Mouse (Mus musculus): ENCODE measurements at regions not wholly inside any gene's neighbourhood (a gene's known extent, or its start where the extent isn't known, plus 50 kb on each side); places are given as distances from the start of the nearest gene placed in this dataset.

- Histone ChIP-seq H3K4me1 (ENCODE audit: control insufficient read depth, insufficient read depth, low read length) (no peaks in the 10 kb centered on the region), H3K27ac (ENCODE audit: insufficient read depth, low read length) (no peak overlapping the region), H3K4me3 (ENCODE audit: insufficient read depth, low read length) (no peak overlapping the region)
- no peak for TF ChIP-seq POLR2A (IDR thresholded peaks at IDR 0.05; ENCODE audit: extremely low read depth, insufficient read depth, low read length)
- no peak for TF ChIP-seq CTCF (IDR thresholded peaks at IDR 0.05; ENCODE audit: extremely low read depth, insufficient read depth, low read length)
Observed at GRCm38 (mm10) chr1:184491252-184491651, 241.2 kb downstream of the Hlx start.

- TF ChIP-seq POLR2A (IDR thresholded peaks at IDR 0.05; ENCODE audit: extremely low read depth, insufficient read depth, low read length) (no peak), CTCF (IDR thresholded peaks at IDR 0.05; ENCODE audit: extremely low read depth, insufficient read depth, low read length) (no peak)
- H3K27ac ChIP-seq (ENCODE audit: insufficient read depth, low read length), result no peak overlapping the region
- no peaks in the 10 kb centered on the region for H3K4me1 ChIP-seq (ENCODE audit: control insufficient read depth, insufficient read depth, low read length)
- H3K4me3 ChIP-seq (ENCODE audit: insufficient read depth, low read length), result no peak overlapping the region
Observed at GRCm38 (mm10) chr1:184487409-184487808, 245.0 kb downstream of the Hlx start.

GRCm38 (mm10) chr1:184484801-184485200 is 247.6 kb downstream of the Hlx start:
- H3K4me1 ChIP-seq (ENCODE audit: control insufficient read depth, insufficient read depth, low read length), result no peaks in the 10 kb centered on the region
- H3K27ac ChIP-seq (ENCODE audit: insufficient read depth, low read length), result no peak overlapping the region
- TF ChIP-seq CTCF (IDR thresholded peaks at IDR 0.05; ENCODE audit: extremely low read depth, insufficient read depth, low read length), result no peak
- TF ChIP-seq POLR2A (IDR thresholded peaks at IDR 0.05; ENCODE audit: extremely low read depth, insufficient read depth, low read length), result no peak
- no peak overlapping the region for H3K4me3 ChIP-seq (ENCODE audit: insufficient read depth, low read length)

GRCm38 (mm10) chr1:184483371-184483770 is 249.0 kb downstream of the Hlx start:
- TF ChIP-seq CTCF (IDR thresholded peaks at IDR 0.05; ENCODE audit: extremely low read depth, insufficient read depth, low read length) (no peak), POLR2A (IDR thresholded peaks at IDR 0.05; ENCODE audit: extremely low read depth, insufficient read depth, low read length) (no peak)
- Histone ChIP-seq H3K27ac (ENCODE audit: insufficient read depth, low read length) (no peak overlapping the region), H3K4me3 (ENCODE audit: insufficient read depth, low read length) (no peak overlapping the region), H3K4me1 (ENCODE audit: control insufficient read depth, insufficient read depth, low read length) (no peaks in the 10 kb centered on the region)

DNA sequence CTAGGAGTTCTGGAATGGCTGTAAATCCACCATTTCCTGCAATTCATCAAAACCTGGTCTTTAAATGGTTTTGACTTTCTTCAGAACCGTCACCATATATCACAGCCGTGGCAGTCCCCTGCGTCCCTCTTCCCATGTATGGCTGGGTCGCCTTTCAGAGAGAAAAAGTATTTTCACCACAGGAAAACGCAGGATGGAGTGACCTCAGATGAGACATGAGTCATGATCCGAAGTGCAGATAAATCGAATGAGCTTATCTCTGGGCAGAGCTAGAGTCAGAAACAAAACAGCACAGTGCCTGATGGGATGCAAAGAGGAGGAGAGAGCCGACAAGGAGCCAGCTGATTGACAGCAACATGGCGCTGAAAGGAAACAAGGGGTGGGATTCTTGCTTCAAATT is 250.4 kb downstream of the Hlx start:
- TF ChIP-seq POLR2A (IDR thresholded peaks at IDR 0.05; ENCODE audit: extremely low read depth, insufficient read depth, low read length) (no peak), CTCF (IDR thresholded peaks at IDR 0.05; ENCODE audit: extremely low read depth, insufficient read depth, low read length) (no peak)
- Histone ChIP-seq H3K4me1 (ENCODE audit: control insufficient read depth, insufficient read depth, low read length) (no peaks in the 10 kb centered on the region), H3K4me3 (ENCODE audit: insufficient read depth, low read length) (no peak overlapping the region), H3K27ac (ENCODE audit: insufficient read depth, low read length) (no peak overlapping the region)

DNA sequence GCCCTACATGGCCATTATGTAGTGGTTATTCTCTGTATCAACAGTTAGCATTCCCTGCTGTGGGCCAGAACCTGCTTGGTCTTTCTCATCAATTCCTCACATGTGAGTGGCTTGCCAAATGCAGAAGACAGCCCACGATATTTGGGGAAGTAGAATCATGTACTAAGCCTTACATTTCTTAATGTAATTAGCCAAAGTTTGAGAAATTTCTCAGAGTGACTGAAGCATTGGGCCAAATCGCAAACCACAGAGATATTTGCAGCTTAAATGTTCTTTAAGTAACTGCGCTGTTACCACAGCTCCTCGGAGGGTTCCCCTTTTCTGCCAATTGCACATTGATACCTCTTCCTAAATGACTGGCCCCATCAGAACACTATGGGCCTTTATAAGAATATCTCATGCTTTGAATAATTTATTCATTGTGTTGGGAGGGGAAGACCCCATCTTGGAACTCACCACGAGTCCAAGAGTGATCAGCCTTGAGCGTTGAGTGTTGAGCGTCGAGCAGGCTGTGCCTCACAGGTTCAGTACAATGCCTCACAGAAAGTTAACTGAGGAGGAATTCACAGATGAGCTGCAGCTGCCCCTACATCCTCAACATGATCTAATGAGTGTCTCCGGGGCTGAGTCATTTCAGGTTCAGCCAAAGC is 251.7 kb downstream of the Hlx start:
- no peak for TF ChIP-seq CTCF (IDR thresholded peaks at IDR 0.05; ENCODE audit: extremely low read depth, insufficient read depth, low read length)
- no peak for TF ChIP-seq POLR2A (IDR thresholded peaks at IDR 0.05; ENCODE audit: extremely low read depth, insufficient read depth, low read length)
- no peak overlapping the region for H3K27ac ChIP-seq (ENCODE audit: insufficient read depth, low read length)
- H3K4me1 ChIP-seq (ENCODE audit: control insufficient read depth, insufficient read depth, low read length), result no peaks in the 10 kb centered on the region
- no peak overlapping the region for H3K4me3 ChIP-seq (ENCODE audit: insufficient read depth, low read length)

DNA sequence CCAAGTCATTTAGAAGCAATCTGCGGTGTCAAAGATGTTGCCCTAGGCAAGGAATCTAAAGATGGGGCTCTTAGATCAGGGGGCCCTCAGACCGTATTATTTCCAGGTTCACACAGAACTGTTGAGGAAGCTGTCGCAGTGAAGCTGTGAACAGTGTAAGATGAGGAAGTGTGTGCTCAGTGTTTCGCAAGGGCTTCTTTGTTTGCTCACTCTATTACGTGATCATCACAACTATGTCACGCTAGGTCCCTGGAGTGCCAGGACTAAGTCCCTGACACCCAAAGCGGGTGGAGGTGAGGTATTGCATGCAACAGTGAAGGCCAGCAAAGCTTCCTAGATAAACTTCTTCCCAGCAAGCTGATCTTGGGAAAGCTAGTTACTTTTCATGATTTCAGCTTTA is 254.4 kb downstream of the Hlx start:
- no peaks in the 10 kb centered on the region for H3K4me1 ChIP-seq (ENCODE audit: control insufficient read depth, insufficient read depth, low read length)
- H3K27ac ChIP-seq (ENCODE audit: insufficient read depth, low read length), result no peak overlapping the region
- H3K4me3 ChIP-seq (ENCODE audit: insufficient read depth, low read length), result no peak overlapping the region
- TF ChIP-seq POLR2A (IDR thresholded peaks at IDR 0.05; ENCODE audit: extremely low read depth, insufficient read depth, low read length) (no peak), CTCF (IDR thresholded peaks at IDR 0.05; ENCODE audit: extremely low read depth, insufficient read depth, low read length) (no peak)

- Histone ChIP-seq H3K4me3 (ENCODE audit: insufficient read depth, low read length) (no peak overlapping the region), H3K4me1 (ENCODE audit: control insufficient read depth, insufficient read depth, low read length) (no peaks in the 10 kb centered on the region), H3K27ac (ENCODE audit: insufficient read depth, low read length) (no peak overlapping the region)
- TF ChIP-seq CTCF (IDR thresholded peaks at IDR 0.05; ENCODE audit: extremely low read depth, insufficient read depth, low read length), result no peak
- TF ChIP-seq POLR2A (IDR thresholded peaks at IDR 0.05; ENCODE audit: extremely low read depth, insufficient read depth, low read length), result no peak
Observed at GRCm38 (mm10) chr1:184462481-184463124, 269.8 kb downstream of the Hlx start.

- Histone ChIP-seq H3K4me3 (ENCODE audit: insufficient read depth, low read length) (no peak overlapping the region), H3K27ac (ENCODE audit: insufficient read depth, low read length) (no peak overlapping the region), H3K4me1 (ENCODE audit: control insufficient read depth, insufficient read depth, low read length) (no peaks in the 10 kb centered on the region)
- TF ChIP-seq CTCF (IDR thresholded peaks at IDR 0.05; ENCODE audit: extremely low read depth, insufficient read depth, low read length) (no peak), POLR2A (IDR thresholded peaks at IDR 0.05; ENCODE audit: extremely low read depth, insufficient read depth, low read length) (no peak)
Observed at GRCm38 (mm10) chr1:184461411-184461810, 271.0 kb downstream of the Hlx start.

DNA sequence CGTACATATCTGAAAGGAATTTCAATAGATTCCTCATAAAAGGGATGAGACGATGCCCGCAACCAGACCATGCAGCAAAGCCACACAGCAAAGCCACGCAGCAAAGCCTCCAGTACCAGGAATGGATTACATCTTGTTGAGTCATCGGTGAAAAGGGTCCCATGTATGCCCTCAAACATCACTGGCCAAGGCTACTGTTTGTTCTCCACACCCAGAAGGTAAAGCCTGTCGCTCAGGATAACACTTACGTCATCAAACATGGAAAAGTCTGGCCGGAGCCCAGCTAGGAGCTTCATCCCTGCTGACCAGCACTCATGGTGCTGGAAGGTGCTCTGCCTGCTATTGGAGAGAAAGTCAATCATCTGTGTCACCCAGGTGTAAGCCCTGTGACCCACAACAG is 275.7 kb downstream of the Hlx start:
- Histone ChIP-seq H3K27ac (ENCODE audit: insufficient read depth, low read length) (no peak overlapping the region), H3K4me1 (ENCODE audit: control insufficient read depth, insufficient read depth, low read length) (no peaks in the 10 kb centered on the region), H3K4me3 (ENCODE audit: insufficient read depth, low read length) (no peak overlapping the region)
- TF ChIP-seq POLR2A (IDR thresholded peaks at IDR 0.05; ENCODE audit: extremely low read depth, insufficient read depth, low read length) (no peak), CTCF (IDR thresholded peaks at IDR 0.05; ENCODE audit: extremely low read depth, insufficient read depth, low read length) (no peak)

Measured in cortical plate, adult 2 months (tissue).